Mouse (Mus musculus): ENCODE results near the gene Ctnnbip1. TPM values are rescaled to one million over a fixed set of nuclear protein-coding genes. Genes with fewer than 3 reads are reported as not detected.
A peak's percentile ranks its signal among the peaks of the same experiment; 100 is the strongest.

The Ctnnbip1 gene
- total RNA-seq, 1 experiment, result 18.3 TPM

GRCm38 (mm10) chr4:149518351-149519220, 550 bp downstream of the Ctnnbip1 start:
- in situ Hi-C loops (cut with MboI; ENCODE audit: low sequenced_read_pairs in 2 of 2, unreplicated experiment in 2 of 2), result no loop called here
- H3K9me3 ChIP-seq (ENCODE audit: control insufficient read depth, insufficient read depth, low read depth, low read length), result no peaks in the 10 kb centered on the region
- H3K36me3 ChIP-seq (ENCODE audit: control insufficient read depth, insufficient read depth, low read length, poor library complexity, severe bottlenecking), result no peaks in the 10 kb centered on the region
- peak overlapping the region; percentile 73 to 90 for H3K4me3 ChIP-seq (ENCODE audit: insufficient read depth in 1 of 2, low read depth in 1 of 2, low read length in 2 of 2, poor library complexity in 1 of 2, severe bottlenecking in 1 of 2)
- TF ChIP-seq HCFC1 (IDR thresholded peaks at IDR 0.05; ENCODE audit: borderline replicate concordance, insufficient read depth, low read length), result no peak
- TF ChIP-seq ZNF384 (IDR thresholded peaks at IDR 0.05; ENCODE audit: low read depth, low read length), result no peak
- no peak for TF ChIP-seq CHD2 (IDR thresholded peaks at IDR 0.05; ENCODE audit: low read depth, low read length)
- no peak for TF ChIP-seq ZC3H11A (IDR thresholded peaks at IDR 0.05; ENCODE audit: borderline replicate concordance, low read depth, low read length)
- no peak for TF ChIP-seq MAFK (IDR thresholded peaks at IDR 0.05; ENCODE audit: insufficient read depth, low read depth, low read length)
- no peak overlapping the region for H3K27ac ChIP-seq (ENCODE audit: insufficient read depth, low read depth, low read length, poor library complexity, severe bottlenecking)
- H3K9ac ChIP-seq (ENCODE audit: insufficient read depth, low read depth, low read length, poor library complexity, severe bottlenecking), result peak overlapping the region; percentile 82
- DNase-seq (ENCODE audit: low read depth, low spot score), result no peak
- H3K4me1 ChIP-seq (ENCODE audit: control insufficient read depth in 2 of 2, insufficient read depth in 2 of 2, low read length in 2 of 2, poor library complexity in 1 of 2), result peaks cover 0 to 2% of the 10 kb centered on the region in 2 experiments; a peak in 1 of 4 replicates

GRCm38 (mm10) chr4:149521258-149521657, 3.2 kb downstream of the Ctnnbip1 start:
- Histone ChIP-seq H3K9ac (ENCODE audit: insufficient read depth, low read depth, low read length, poor library complexity, severe bottlenecking) (no peak overlapping the region), H3K4me1 (ENCODE audit: control insufficient read depth in 2 of 2, insufficient read depth in 2 of 2, low read length in 2 of 2, poor library complexity in 1 of 2) (peaks cover 1 to 6% of the 10 kb centered on the region in 2 experiments; a peak in 1 of 4 replicates), H3K36me3 (ENCODE audit: control insufficient read depth, insufficient read depth, low read length, poor library complexity, severe bottlenecking) (no peaks in the 10 kb centered on the region), H3K4me3 (ENCODE audit: insufficient read depth in 1 of 2, low read depth in 1 of 2, low read length in 2 of 2, poor library complexity in 1 of 2, severe bottlenecking in 1 of 2) (no peak overlapping the region), H3K9me3 (ENCODE audit: control insufficient read depth, insufficient read depth, low read depth, low read length) (no peaks in the 10 kb centered on the region), H3K27ac (ENCODE audit: insufficient read depth, low read depth, low read length, poor library complexity, severe bottlenecking) (no peak overlapping the region)
- no peak for TF ChIP-seq HCFC1 (IDR thresholded peaks at IDR 0.05; ENCODE audit: borderline replicate concordance, insufficient read depth, low read length)
- no peak for TF ChIP-seq MAFK (IDR thresholded peaks at IDR 0.05; ENCODE audit: insufficient read depth, low read depth, low read length)
- no peak for TF ChIP-seq ZC3H11A (IDR thresholded peaks at IDR 0.05; ENCODE audit: borderline replicate concordance, low read depth, low read length)
- TF ChIP-seq CHD2 (IDR thresholded peaks at IDR 0.05; ENCODE audit: low read depth, low read length), result no peak
- TF ChIP-seq ZNF384 (IDR thresholded peaks at IDR 0.05; ENCODE audit: low read depth, low read length), result no peak
- in situ Hi-C loops (cut with MboI; ENCODE audit: low sequenced_read_pairs in 2 of 2, unreplicated experiment in 2 of 2), result no loop called here
- no peak for DNase-seq (ENCODE audit: low read depth, low spot score)

GRCm38 (mm10) chr4:149523961-149524360, 5.9 kb downstream of the Ctnnbip1 start:
- Histone ChIP-seq H3K9me3 (ENCODE audit: control insufficient read depth, insufficient read depth, low read depth, low read length) (no peaks in the 10 kb centered on the region), H3K4me1 (ENCODE audit: control insufficient read depth in 2 of 2, insufficient read depth in 2 of 2, low read length in 2 of 2, poor library complexity in 1 of 2) (peaks cover 1 to 12% of the 10 kb centered on the region in 2 experiments; a peak in 1 of 4 replicates), H3K36me3 (ENCODE audit: control insufficient read depth, insufficient read depth, low read length, poor library complexity, severe bottlenecking) (no peaks in the 10 kb centered on the region), H3K9ac (ENCODE audit: insufficient read depth, low read depth, low read length, poor library complexity, severe bottlenecking) (no peak overlapping the region), H3K4me3 (ENCODE audit: insufficient read depth in 1 of 2, low read depth in 1 of 2, low read length in 2 of 2, poor library complexity in 1 of 2, severe bottlenecking in 1 of 2) (no peak overlapping the region), H3K27ac (ENCODE audit: insufficient read depth, low read depth, low read length, poor library complexity, severe bottlenecking) (no peak overlapping the region)
- DNase-seq (ENCODE audit: low read depth, low spot score), result no peak
- in situ Hi-C loops (cut with MboI; ENCODE audit: low sequenced_read_pairs in 2 of 2, unreplicated experiment in 2 of 2), result no loop called here
- TF ChIP-seq CHD2 (IDR thresholded peaks at IDR 0.05; ENCODE audit: low read depth, low read length), result no peak
- no peak for TF ChIP-seq ZC3H11A (IDR thresholded peaks at IDR 0.05; ENCODE audit: borderline replicate concordance, low read depth, low read length)
- TF ChIP-seq HCFC1 (IDR thresholded peaks at IDR 0.05; ENCODE audit: borderline replicate concordance, insufficient read depth, low read length), result no peak
- TF ChIP-seq MAFK (IDR thresholded peaks at IDR 0.05; ENCODE audit: insufficient read depth, low read depth, low read length), result no peak
- TF ChIP-seq ZNF384 (IDR thresholded peaks at IDR 0.05; ENCODE audit: low read depth, low read length), result no peak

- Histone ChIP-seq H3K27ac (ENCODE audit: insufficient read depth, low read depth, low read length, poor library complexity, severe bottlenecking) (no peak overlapping the region), H3K4me3 (ENCODE audit: insufficient read depth in 1 of 2, low read depth in 1 of 2, low read length in 2 of 2, poor library complexity in 1 of 2, severe bottlenecking in 1 of 2) (no peak overlapping the region), H3K36me3 (ENCODE audit: control insufficient read depth, insufficient read depth, low read length, poor library complexity, severe bottlenecking) (no peaks in the 10 kb centered on the region), H3K9ac (ENCODE audit: insufficient read depth, low read depth, low read length, poor library complexity, severe bottlenecking) (no peak overlapping the region), H3K9me3 (ENCODE audit: control insufficient read depth, insufficient read depth, low read depth, low read length) (no peaks in the 10 kb centered on the region), H3K4me1 (ENCODE audit: control insufficient read depth in 2 of 2, insufficient read depth in 2 of 2, low read length in 2 of 2, poor library complexity in 1 of 2) (peaks cover 1 to 12% of the 10 kb centered on the region in 2 experiments; a peak in 1 of 4 replicates)
- no peak for DNase-seq (ENCODE audit: low read depth, low spot score)
- TF ChIP-seq HCFC1 (IDR thresholded peaks at IDR 0.05; ENCODE audit: borderline replicate concordance, insufficient read depth, low read length) (no peak), ZC3H11A (IDR thresholded peaks at IDR 0.05; ENCODE audit: borderline replicate concordance, low read depth, low read length) (no peak), MAFK (IDR thresholded peaks at IDR 0.05; ENCODE audit: insufficient read depth, low read depth, low read length) (no peak), ZNF384 (IDR thresholded peaks at IDR 0.05; ENCODE audit: low read depth, low read length) (no peak), CHD2 (IDR thresholded peaks at IDR 0.05; ENCODE audit: low read depth, low read length) (no peak)
- in situ Hi-C loops (cut with MboI; ENCODE audit: low sequenced_read_pairs in 2 of 2, unreplicated experiment in 2 of 2), result no loop called here
Measured at GRCm38 (mm10) chr4:149525170-149525569, 7.1 kb downstream of the Ctnnbip1 start.
